Mouse (Mus musculus) adrenal gland, postnatal 14 days (tissue): ENCODE results near the gene Agpat1. TPM values are rescaled to one million over a fixed set of nuclear protein-coding genes. Genes with fewer than 3 reads are reported as not detected.

Experiments used
- DNase-seq: peaks from one replicate; pipeline ENCODE4 v3.0.0; 2021; ENCODE audit warnings: mixed read lengths
- long read RNA-seq, 2 experiments: library from polyadenylated mRNA; stranded (forward); transcript quantifications; one replicate each; pipeline ENCODE4 v2.0.0; 2021
- total RNA-seq: library from RNA; stranded (reverse); gene quantifications from 2 replicates; pipeline ENCODE4 v1.2.3, GENCODE M21; 2021

The Agpat1 gene
- total RNA-seq = 101 and 103 TPM in 2 replicates
- long read RNA-seq, experiment 1, partial matches to known transcripts = 3 of 10 reads
- long read RNA-seq, experiment 1, other reads (novel, unspliced or antisense) = 6 of 10 reads
- long read RNA-seq, experiment 2, partial matches to known transcripts = 0 of 13 reads
- long read RNA-seq, experiment 2, other reads (novel, unspliced or antisense) = 10 of 13 reads

DNA sequence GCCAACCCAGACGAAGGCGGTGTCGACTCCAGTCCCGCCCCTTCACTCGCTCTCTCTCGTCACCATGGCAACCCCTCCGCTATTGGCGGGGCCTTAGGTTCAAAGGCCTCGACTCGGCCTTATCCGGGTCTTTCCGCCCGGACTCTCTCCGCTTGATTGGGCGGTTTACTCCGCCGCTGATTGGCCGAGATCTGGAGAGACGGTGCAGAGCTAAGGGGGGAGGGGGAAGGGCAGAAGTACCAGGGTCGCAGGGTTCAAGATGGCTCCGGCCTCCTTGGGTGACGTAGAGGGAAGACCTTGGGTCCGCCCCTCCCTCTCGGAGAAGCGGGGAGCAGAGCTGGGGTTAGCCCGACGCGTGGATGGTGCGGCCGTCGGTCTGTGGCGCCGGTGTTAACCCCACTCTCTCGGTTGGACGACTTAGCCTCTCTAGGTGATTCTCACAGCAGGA lies at the start of gene Agpat1:
Agpat1 (plus strand) TSS at position 202 of the 448 bp plus-strand sequence.
- DNase-seq = peak; percentile 100

DNA sequence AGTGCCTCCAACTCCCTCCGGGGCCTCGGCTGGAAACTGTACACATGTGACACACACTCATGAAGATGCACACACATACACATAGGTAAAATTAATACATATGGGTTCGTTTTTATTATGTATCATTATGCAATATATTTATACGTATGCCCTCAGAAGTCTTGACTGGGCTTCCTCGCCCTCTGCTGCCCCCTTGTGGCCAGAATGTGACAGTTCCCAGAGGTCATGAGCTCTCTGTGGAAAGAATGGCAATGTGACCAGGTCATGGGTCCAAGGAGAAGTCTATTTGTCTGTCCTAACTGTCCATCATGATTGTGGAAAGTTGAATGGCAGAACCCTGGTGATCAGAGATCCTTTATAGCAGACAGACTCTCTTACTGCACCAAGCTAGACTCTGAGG lies 48.6 kb upstream of the Agpat1 start:
- peak; percentile 91 for DNase-seq

DNA sequence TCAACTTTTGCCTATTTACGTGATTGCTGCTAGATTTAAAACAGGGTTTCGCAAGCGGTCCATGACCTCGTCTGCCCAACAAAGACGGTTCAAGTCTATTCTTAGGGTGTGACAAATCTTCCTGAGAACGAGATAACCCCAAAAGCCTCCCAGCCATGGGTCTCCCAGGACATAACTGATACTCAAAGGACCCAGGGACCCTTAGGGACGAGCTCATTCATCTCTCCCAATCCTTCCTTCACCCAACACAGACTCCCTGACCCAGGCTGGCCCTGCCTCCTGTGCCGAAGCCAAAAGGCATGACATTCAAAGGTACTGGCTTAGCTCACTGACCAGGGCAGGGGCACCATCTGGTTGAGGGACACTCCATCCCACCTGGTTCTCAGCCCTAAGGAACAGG lies 47.7 kb upstream of the Agpat1 start:
- DNase-seq = no peak

DNA sequence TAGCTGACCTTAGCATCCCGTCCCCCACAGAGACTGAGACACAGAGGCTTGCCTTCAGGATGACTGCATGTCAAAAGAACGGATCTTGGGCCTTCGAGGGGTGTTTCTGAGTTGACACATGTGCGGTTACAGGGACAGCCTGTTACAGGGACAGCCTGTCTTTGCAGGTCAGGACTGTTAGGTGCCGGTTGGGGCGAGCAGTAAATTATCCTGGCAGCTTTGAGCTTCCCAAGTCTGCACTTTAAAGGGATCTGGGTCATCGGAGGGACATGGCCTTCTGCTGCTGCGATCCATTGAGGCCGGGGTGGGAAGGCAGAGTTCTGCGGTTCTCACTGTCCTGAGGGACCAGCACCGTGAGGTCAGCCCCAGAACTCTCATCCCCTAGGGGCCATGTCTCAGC lies 46.7 kb upstream of the Agpat1 start:
- DNase-seq = no peak

DNA sequence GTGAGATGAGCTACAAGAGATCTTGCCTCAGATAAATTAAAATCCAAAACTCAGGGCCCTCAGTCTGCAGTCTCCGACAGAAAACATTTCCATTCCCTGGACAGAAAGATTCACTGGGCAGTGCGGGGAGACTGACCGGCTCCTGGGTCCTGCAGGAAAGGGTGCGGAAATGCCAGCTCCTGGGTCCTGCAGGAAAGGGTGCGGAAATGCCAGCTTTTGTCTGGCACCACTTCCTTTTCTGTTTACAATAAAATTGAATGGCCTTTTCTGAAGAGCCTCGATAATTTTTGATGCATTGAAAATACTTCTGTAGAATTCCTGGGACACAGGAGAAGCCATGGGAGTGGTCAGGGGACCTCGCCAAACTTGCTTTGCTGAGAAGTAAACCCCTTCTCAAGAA lies 44.9 kb upstream of the Agpat1 start:
- DNase-seq = no peak

DNA sequence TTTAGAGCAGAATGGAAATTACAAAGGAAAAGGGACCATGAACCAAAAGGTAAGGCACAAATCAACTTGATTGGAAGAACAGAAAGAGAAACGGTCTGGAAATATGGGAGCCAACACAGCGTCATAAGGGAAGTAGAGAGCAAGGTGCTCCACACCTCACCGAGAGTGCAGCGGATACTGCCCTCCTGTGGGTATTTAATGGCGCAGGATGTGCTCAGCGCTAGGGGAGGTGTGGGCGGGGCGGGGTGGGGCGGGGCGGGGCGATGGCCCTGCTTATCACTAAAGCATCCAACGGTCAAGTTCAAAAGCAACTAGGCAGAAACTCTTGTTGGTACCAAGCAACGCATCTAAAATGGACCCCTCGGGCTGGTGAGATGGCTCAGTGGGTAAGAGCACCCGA lies 44.2 kb upstream of the Agpat1 start:
- no peak for DNase-seq

DNA sequence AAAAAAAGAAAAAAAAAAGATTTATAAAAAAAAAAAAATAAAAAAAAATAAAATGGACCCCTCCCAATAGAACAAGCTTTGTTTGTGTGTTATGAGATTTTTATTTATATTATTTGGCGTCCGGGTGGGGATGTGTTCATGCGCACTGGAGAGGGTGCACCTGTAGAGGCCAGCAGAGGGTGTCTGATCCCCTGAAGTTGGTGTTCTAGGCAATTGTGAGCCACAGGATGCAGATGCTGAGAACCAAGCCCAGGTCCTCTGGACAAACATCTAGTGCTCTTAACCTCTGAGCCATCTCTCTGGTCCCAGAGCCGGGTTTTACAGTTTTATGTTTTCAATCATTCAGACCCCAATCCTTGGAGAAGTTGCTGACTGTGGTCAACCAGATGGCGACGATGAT lies 43.6 kb upstream of the Agpat1 start:
- no peak for DNase-seq

DNA sequence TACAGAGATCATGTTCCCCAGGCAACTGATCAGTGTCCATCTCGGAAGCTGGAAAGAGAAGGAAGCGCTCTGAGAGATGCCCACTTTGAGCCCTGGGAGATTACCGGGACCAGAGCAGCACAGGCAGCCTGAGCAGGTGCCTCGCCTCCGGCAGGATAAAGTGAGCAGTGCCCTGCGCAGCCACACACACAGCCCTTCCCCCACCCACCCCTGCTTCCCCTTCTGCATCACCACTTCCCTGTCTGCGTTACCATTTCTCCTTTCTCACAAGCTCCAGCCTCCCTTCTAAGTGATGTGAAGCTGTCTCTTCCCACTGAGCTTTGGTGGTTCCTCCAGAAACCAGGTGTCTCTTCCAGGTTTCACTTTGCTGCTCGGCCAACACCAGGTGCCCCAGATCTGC lies 42.9 kb upstream of the Agpat1 start:
- DNase-seq = no peak

DNA sequence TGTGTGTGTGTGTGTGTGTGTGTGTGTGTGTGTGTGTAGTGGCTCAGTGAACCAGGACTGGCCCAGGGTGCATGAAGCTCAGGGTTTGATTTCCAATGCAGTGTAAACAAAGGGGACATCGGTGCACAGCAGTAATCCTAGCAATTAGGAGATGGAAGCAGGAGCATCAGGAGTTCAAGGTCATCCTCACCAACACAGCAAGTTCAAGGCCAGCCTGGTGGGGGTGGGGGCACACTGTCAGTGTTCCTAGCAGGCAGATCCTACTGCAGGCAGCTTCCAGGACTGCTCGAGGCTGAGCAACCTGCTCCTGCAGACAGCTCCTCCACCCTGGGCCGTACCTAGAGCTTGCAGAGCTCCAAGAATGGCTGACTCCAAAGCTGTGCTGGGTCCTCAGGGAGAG lies 41.5 kb upstream of the Agpat1 start:
- DNase-seq = no peak

DNA sequence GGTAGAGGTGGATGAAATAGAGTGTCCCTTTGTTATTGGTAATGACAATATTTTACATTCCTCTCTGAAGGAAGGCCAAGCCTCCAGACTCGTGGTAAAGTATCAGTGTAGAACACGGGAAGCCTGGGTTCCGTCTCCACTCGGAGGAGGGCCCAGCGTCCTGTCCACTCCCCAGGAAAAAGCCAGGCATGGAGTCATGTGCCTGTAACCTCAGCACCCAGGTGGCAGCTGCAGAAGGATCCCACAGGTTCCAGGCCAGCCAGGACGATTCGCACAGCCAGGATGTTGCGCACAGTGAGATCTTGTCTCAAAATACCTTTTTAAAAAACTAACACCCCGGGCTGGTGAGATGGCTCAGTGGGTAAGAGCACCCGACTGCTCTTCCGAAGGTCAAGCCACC lies 40.7 kb upstream of the Agpat1 start:
- DNase-seq = no peak

DNA sequence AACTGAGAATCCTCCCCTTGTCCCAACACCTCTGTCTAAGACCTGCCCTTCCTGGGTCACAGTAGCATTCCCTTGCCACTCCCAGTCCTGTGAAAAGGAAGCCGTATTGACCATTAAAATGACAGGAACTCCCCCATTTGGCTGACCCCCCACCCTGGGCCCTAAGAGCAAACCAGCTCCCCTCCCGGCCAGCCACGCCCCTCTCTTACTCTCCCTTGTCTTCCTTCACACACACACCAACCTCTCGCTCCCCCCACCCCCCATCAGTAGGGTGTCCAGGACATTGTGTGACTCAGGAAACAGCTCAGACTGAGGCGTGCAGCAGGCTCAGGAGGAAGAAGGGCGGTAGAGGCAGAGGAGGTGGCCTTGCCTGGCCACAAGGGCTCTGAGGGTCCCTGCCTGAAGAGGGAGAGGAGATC lies 40.0 kb upstream of the Agpat1 start, which contains the start of gene Notch4:
Notch4 (plus strand) TSS at position 266 of the 419 bp plus-strand sequence.
- DNase-seq = peak; percentile 64

DNA sequence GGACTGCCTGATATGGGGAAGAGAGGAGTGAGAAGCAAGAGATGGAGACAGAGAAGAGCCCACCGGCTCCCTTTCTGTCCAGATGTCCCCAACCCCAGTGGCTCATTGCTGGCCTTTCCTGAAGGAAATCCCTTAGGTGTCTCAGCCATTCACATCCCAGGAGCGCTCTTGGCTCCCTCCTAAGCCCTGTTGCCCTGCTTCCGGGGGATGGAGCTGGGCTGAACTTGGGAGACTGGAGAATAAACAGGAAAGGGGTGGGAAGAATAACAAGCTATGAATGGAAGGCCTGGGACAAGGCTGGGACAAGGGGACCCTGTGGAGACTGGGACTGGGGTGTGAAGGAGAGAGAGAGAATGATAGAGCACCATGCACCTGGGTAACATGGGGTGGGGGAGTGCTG lies 39.3 kb upstream of the Agpat1 start:
- peak; percentile 54 for DNase-seq

DNA sequence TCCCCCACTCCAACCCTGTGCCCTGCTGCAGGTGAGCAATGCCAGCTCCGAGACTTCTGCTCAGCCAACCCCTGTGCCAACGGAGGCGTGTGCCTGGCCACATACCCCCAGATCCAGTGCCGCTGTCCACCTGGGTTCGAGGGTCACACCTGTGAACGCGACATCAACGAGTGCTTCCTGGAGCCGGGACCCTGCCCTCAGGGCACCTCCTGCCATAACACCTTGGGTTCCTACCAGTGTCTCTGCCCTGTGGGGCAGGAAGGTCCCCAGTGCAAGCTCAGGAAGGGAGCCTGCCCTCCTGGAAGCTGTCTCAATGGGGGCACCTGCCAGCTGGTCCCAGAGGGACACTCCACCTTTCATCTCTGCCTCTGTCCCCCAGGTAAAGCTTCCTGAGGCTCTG lies 36.8 kb upstream of the Agpat1 start:
- DNase-seq = no peak

DNA sequence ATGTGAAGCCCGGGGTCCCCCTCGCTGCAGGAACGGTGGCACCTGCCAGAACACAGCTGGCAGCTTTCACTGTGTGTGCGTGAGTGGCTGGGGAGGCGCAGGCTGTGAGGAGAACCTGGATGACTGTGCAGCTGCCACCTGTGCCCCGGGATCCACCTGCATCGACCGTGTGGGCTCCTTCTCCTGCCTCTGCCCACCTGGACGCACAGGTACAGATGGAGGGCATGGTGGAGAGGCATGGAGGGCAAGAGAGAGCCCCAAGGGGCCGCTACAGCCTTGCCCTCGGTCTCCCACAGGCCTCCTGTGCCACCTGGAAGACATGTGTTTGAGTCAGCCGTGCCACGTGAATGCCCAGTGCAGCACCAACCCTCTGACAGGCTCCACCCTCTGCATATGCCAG lies 35.6 kb upstream of the Agpat1 start:
- no peak for DNase-seq

DNA sequence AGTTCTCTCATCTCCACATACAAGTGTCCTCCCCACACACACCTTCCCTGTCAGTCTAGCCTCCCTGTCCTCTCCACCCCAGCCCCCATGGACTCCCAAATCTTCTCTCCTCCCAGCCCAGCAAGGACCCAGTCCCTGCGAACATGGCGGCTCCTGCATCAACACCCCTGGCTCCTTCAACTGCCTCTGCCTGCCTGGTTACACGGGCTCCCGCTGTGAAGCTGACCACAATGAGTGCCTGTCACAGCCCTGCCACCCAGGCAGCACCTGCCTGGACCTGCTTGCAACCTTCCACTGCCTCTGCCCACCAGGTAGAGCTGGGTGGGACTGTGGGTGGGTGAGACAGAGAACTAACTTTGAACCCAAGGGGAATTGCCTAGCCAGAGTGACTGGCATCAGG lies 34.1 kb upstream of the Agpat1 start:
- DNase-seq = no peak

DNA sequence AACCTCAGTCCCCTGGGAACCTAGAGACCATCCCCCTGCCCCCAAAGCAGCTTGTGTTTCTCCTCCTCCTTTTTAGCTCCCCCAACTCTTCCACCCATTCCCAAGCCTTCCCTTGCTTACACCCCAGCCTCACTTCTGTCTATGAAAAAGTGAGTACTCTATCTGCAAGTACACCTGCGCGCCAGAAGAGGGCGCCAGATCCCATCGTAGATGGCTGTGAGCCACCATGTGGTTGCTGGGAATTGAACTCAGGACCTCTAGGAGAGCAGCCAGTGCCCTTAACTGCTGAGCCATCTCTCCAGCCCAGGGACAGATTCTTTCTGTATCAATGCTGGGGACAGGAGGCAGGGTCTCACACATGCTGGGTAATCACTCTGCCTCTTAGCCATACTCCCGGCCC lies 32.2 kb upstream of the Agpat1 start:
- peak; percentile 40 for DNase-seq

DNA sequence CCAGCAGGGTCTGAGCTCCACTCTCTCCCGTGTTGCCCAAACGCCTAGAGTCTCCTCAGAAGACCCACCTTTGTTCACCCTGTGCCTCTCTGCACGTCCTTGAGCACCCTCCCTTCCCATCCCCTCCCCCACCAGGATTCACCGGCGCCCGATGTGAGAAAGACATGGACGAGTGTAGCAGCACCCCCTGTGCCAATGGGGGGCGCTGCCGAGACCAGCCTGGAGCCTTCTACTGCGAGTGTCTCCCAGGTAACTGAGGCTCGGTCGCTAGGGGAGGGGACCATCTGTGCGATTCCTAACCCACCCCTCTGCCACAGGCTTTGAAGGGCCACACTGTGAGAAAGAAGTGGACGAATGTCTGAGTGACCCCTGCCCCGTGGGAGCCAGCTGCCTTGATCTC lies 31.7 kb upstream of the Agpat1 start:
- peak; percentile 34 for DNase-seq

DNA sequence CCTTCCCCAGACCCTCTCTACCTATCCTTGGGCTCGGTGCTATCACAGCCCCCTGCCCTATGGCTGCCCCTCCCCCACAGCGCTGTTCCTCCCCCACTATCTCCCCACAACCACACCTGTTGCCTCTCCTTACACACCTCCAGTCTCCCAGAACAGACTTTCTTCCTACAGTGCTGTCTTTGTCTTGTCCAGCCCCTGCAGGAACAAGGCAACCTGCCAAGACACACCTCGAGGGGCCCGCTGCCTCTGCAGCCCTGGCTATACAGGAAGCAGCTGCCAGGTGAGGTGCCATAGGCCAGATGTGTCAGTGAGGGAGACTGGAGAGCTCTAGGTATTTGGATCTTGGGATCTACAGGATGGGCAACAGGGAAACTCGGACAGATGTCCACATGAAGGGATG lies 27.5 kb upstream of the Agpat1 start:
- DNase-seq = no peak

DNA sequence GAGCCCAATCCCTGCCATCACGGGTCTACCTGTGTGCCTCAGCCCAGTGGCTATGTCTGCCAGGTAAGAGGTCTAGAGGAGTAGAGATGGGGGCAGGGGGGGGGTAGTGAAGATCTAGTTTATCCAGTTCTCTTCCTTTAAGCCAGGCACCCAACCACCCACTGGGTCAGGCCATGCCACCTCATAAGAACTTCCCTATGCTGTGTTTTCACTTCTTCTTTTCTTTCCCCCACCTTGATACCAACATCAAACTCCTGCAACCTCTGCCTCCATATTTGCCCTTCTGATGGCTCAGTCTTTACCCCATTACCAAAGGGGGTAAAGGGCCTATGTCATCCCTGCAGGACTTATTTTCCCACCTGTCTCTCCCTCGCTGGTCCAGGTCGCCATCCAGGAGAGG lies 26.0 kb upstream of the Agpat1 start:
- no peak for DNase-seq

DNA sequence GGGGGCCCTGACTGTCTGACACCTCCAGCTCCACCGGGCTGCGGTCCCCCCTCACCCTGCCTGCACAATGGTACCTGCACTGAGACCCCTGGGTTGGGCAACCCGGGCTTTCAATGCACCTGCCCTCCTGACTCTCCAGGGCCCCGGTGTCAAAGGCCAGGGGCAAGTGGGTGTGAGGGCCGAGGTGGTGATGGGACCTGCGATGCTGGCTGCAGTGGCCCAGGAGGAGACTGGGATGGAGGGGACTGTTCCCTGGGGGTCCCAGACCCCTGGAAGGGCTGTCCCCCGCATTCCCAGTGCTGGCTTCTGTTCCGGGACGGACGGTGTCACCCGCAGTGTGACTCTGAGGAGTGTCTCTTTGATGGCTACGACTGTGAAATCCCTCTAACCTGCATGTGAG lies 21.5 kb upstream of the Agpat1 start:
- no peak for DNase-seq

DNA sequence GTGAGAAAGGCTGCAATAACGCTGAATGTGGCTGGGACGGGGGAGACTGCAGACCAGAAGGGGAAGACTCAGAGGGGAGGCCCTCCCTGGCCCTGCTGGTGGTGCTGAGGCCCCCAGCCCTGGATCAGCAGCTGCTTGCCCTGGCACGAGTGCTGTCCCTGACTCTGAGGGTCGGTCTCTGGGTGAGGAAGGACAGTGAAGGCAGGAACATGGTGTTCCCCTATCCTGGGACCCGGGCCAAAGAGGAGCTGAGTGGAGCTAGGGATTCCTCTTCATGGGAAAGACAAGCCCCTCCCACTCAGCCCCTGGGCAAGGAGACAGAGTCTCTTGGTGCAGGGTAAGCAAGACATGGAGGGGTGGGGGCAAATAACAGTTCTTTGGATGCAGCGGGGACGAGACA lies 20.7 kb upstream of the Agpat1 start:
- peak; percentile 48 for DNase-seq

DNA sequence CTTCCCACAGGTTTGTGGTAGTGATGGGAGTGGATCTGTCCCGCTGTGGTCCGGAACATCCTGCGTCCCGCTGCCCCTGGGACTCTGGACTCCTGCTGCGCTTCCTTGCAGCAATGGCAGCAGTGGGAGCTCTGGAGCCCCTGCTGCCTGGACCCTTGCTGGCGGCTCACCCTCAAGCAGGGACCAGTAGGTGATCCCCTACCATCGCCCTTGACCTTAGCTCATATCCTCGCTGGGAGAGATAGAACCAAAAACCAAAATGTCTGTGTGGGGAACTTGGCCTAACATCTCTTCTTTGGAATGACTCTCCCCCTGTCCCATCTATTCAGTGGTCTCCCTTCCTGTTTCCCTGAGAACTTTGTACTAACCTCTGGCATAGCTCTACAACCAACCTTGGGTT lies 20.2 kb upstream of the Agpat1 start:
- no peak for DNase-seq

DNA sequence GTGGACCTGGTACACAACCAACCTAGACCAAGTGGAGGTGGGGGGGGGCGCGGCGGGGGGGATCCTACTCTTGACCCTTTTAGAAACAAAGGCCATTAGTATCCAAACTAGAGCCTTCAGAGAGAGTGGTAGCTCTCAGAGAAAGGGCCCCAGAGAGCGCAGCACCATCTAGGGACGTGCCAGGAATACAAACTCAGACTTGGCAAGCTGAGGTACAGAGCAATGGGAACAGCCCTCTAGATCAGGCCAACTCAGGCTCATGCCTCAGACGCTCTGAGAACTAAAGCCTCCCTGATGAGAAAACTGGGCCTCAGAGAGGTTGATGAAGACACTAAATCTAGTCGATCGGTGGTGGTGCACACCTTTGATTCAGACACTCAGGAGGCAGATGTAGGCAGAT lies 18.9 kb upstream of the Agpat1 start:
- no peak for DNase-seq

DNA sequence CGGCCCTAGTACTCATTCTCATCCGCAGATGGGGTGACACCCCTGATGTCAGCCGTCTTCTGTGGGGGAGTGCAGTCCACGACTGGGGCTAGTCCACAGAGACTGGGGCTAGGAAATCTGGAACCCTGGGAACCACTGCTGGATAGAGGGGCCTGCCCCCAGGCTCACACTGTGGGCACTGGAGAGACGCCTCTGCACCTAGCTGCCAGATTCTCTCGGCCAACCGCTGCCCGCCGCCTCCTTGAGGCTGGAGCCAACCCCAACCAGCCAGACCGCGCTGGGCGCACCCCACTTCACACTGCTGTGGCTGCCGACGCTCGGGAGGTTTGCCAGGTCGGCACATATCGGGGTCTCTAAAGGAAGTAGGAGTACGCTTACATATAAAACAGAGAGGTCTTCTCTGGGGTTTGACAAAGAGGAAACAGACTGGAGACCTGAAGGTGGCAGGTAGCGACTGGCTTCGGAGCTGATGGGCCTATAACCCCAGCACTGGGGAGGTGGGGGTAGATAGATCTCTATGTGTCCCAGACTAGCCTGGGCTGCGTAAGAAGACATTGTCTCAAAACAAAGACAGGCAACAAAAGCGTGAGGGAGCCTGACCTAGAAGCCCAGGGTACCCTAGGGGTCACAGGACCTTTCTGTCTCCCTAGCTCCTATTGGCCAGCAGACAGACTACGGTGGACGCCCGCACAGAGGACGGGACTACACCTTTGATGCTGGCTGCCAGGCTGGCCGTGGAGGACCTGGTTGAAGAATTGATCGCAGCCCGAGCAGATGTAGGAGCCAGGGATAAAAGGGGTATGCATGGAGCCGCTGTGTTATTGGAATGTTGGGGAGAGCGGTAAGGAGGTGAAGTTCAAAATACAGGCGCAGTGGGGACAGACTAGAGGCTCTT lies 17.9 kb upstream of the Agpat1 start:
- no peak for DNase-seq
